Mouse (Mus musculus): ENCODE measurements at regions not wholly inside any gene's neighbourhood (a gene's known extent, or its start where the extent isn't known, plus 50 kb on each side); places are given as distances from the start of the nearest gene placed in this dataset.

DNA sequence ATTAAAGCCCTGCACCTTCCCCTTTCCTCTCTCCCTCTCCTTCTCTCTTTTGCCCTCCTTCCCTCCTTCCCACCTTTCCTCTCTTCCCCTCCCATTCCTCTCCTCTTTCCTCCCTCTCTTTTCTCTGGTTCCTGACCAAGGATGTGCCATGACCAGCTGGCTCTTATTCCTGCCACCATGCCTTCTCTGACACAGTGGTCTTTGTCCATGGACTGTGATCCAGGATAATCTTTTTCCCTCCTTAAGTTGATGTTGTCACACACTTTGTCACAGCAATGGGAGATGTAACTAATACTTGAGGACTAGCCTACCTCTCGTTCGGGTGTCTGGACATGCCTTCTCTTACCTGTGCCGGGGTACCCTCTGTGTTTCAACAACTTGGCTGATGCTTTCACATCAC, 86.4 kb downstream of the Anapc4 start:
- no peaks in the 10 kb centered on the region for H3K27me3 ChIP-seq (replicated peaks)
- no peaks in the 10 kb centered on the region for H3K4me1 ChIP-seq (replicated peaks)
- no peaks in the 10 kb centered on the region for H3K9me3 ChIP-seq
- no peak overlapping the region for H3K9ac ChIP-seq
- no peak overlapping the region for H3K4me2 ChIP-seq (replicated peaks)
- no peak overlapping the region for H3K4me3 ChIP-seq (replicated peaks)
- no peak for ATAC-seq
- H3K36me3 ChIP-seq: no peaks in the 10 kb centered on the region
- no peak overlapping the region for H3K27ac ChIP-seq
- whole genome bisulfite sequencing: 76% methylated on average over 3 of the region's 3 CpGs

DNA sequence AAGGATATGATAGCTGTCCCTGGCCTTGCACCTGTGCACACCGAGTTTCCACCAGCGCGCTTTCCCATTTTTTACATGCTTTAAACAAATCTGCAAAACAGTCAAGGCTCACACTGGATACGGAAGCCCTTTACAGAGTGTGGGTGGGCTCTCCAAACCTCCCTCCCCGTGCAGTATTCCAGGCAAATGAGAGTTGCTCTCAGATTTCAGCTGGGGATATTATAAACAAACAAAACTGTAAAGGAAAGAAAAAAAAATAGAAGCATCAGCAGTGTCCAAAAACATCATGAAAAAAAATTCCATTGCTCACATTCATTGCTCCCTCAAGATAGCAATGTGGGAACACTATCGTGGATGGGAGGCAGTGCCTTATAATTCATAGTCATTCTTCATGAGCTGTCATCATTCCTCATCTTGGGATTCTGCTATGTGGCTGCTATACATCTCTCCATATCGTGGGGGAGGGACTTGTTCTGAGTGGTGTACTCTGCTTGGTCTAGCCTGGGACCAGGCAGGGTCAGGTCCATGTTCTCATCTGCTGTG, 87.0 kb downstream of the Anapc4 start:
- H3K4me1 ChIP-seq (replicated peaks): no peaks in the 10 kb centered on the region
- 44% methylated on average over 7 of the region's 7 CpGs for WGBS
- H3K9me3 ChIP-seq: no peaks in the 10 kb centered on the region
- H3K4me2 ChIP-seq (replicated peaks): no peak overlapping the region
- ATAC-seq: no peak
- H3K4me3 ChIP-seq (replicated peaks): no peak overlapping the region
- H3K27me3 ChIP-seq (replicated peaks): no peaks in the 10 kb centered on the region
- no peaks in the 10 kb centered on the region for H3K36me3 ChIP-seq
- no peak overlapping the region for H3K27ac ChIP-seq
- no peak overlapping the region for H3K9ac ChIP-seq

DNA sequence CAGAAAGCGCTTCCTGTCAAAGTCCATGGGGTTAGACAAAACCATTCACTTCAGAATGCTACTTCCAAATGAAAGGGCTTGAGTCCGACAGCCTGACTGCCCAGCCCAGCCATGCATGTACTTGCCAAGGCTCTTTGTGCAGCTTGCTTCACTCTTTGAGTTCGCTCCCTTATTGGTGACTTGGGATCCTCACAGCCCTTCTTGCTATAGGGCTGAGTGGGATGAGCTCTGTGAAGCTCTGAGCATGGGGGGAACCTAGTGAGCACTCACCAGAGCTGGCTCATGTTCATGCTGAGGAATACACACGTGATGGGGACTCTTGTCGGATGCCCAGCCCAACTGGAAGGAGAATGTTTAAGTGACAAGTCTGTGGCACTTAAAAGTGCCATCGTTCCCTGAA, 91.2 kb downstream of the Anapc4 start:
- Histone ChIP-seq H3K9me3 (no peaks in the 10 kb centered on the region), H3K36me3 (no peaks in the 10 kb centered on the region), H3K9ac (no peak overlapping the region), H3K27me3 (replicated peaks) (no peaks in the 10 kb centered on the region), H3K4me3 (replicated peaks) (no peak overlapping the region), H3K27ac (no peak overlapping the region), H3K4me1 (replicated peaks) (no peaks in the 10 kb centered on the region), H3K4me2 (replicated peaks) (no peak overlapping the region)
- 77% methylated on average over 6 of the region's 6 CpGs for WGBS
- ATAC-seq: no peak

DNA sequence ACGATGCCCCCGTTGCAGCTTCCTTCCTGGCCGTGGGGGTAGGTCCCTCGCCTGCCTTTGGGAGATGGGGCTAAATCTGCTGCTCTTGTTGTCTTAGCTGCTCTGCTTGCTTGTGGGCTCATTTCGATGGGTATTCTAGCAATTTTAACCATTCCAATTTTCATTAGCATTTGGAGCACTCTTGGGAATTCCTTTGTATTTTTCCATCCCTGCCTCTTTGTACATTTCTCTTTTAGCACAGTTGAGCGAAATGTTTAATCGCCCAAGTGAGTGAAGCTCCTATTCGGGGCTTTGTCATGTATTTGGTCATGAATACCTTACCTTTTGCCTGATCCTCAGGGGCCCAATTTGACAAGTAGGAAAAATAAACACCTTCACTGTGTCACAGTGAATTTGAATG, 95.9 kb downstream of the Anapc4 start:
- no peak overlapping the region for H3K4me3 ChIP-seq (replicated peaks)
- WGBS: 82% methylated on average over 8 of the region's 8 CpGs
- no peak overlapping the region for H3K9ac ChIP-seq
- H3K27ac ChIP-seq: no peak overlapping the region
- H3K27me3 ChIP-seq (replicated peaks): no peaks in the 10 kb centered on the region
- H3K36me3 ChIP-seq: no peaks in the 10 kb centered on the region
- no peak for ATAC-seq
- H3K4me2 ChIP-seq (replicated peaks): no peak overlapping the region
- no peaks in the 10 kb centered on the region for H3K4me1 ChIP-seq (replicated peaks)
- H3K9me3 ChIP-seq: no peaks in the 10 kb centered on the region

DNA sequence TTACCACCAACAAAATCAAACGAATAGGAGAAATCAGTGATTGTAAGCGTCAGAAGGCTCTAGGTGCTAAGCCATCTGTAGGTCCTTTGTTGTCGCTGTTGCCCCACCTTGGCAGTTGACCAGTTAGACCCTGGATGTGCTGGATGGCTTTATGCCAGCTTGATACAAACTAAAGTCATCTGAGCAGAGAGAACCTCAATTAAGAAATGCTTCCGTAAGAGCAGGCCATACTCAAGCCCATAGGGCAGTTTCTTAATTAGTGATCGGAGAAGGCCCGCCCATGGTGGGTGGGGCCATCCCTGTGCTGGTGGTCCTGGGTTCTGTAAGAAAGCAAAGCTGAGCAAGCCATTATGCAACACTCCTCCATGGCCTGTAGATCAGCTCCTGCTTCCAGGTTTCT, 99.5 kb downstream of the Anapc4 start:
- Histone ChIP-seq H3K4me2 (replicated peaks) (no peak overlapping the region), H3K36me3 (no peaks in the 10 kb centered on the region), H3K27ac (no peak overlapping the region), H3K4me1 (replicated peaks) (no peaks in the 10 kb centered on the region), H3K9ac (no peak overlapping the region), H3K9me3 (no peaks in the 10 kb centered on the region), H3K4me3 (replicated peaks) (no peak overlapping the region), H3K27me3 (replicated peaks) (no peaks in the 10 kb centered on the region)
- ATAC-seq: no peak
- 89% methylated on average over 6 of the region's 6 CpGs for WGBS

DNA sequence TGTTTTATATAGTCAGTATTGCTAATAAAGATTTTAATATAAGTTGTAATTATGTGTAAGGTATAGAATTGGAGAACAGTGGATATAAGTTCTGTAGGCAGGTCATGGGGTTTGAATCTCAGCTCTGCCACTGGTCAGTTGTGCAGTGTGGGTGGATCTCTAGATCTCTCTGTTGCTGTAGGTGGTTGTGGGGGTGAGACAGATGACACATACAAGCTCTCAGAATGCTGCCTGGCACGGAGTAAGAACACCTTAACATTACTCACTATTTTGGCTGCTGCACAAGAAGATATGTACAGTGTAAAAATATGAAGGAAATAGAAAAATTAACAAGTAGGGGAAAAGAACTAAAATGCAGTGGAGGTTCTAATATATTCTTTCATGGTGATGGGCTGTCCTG, 100.3 kb upstream of the Slc34a2 start:
- H3K4me3 ChIP-seq (replicated peaks): no peak overlapping the region
- H3K36me3 ChIP-seq: no peaks in the 10 kb centered on the region
- no peak overlapping the region for H3K9ac ChIP-seq
- no peaks in the 10 kb centered on the region for H3K4me1 ChIP-seq (replicated peaks)
- H3K27me3 ChIP-seq (replicated peaks): no peaks in the 10 kb centered on the region
- no peak overlapping the region for H3K4me2 ChIP-seq (replicated peaks)
- 74% methylated on average over 1 of the region's 1 CpGs for WGBS
- no peak overlapping the region for H3K27ac ChIP-seq
- no peak for ATAC-seq
- H3K9me3 ChIP-seq: no peaks in the 10 kb centered on the region

DNA sequence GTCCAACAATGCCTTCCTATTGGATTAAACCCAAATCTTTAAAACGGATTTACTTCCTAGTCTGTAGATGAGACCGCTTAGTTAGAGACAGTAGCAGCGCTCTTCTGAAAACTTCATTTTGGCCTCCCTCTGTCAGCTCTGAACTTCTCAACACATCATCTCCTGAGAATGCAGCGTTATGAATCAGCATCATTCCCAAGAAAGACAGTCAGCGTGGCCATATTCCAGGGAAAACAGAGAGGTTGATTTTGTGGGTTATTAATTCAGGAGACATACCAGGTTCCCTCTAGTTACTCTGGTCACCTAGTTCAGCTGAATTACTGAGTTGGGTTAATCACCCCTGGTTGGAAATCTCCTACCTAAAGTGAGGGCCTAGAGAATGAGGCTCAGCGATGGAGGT, 97.9 kb upstream of the Slc34a2 start:
- ATAC-seq: no peak
- H3K4me1 ChIP-seq (replicated peaks): no peaks in the 10 kb centered on the region
- H3K4me2 ChIP-seq (replicated peaks): no peak overlapping the region
- no peaks in the 10 kb centered on the region for H3K27me3 ChIP-seq (replicated peaks)
- no peaks in the 10 kb centered on the region for H3K36me3 ChIP-seq
- H3K9me3 ChIP-seq: no peaks in the 10 kb centered on the region
- H3K27ac ChIP-seq: no peak overlapping the region
- WGBS: 87% methylated on average over 6 of the region's 6 CpGs
- no peak overlapping the region for H3K4me3 ChIP-seq (replicated peaks)
- no peak overlapping the region for H3K9ac ChIP-seq

DNA sequence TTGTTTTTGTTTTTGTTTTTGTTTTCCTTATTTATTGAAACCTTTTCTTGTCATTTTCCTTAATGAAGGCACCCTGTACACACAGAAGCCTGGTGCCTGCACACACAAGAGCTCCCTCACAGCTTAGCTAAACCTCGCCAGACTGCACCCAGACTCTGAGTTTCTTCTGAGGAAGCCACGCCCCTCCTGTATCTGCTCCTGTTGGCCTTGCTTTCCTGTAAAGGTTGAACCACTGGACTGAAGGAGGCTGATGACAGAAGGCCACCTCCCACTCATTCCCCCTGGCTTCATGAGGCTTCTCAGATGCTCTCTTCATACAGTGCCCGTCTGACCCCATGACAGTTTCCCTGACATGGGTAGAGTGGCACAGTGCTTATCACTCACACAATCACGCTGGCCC, 97.2 kb upstream of the Slc34a2 start:
- Histone ChIP-seq H3K4me1 (replicated peaks) (no peaks in the 10 kb centered on the region), H3K9ac (no peak overlapping the region), H3K4me3 (replicated peaks) (no peak overlapping the region), H3K27ac (no peak overlapping the region), H3K27me3 (replicated peaks) (no peaks in the 10 kb centered on the region), H3K4me2 (replicated peaks) (no peak overlapping the region), H3K36me3 (no peaks in the 10 kb centered on the region), H3K9me3 (no peaks in the 10 kb centered on the region)
- 76% methylated on average over 4 of the region's 4 CpGs for WGBS
- peak; percentile 31; the same call in 1 of the 2 replicates for ATAC-seq

DNA sequence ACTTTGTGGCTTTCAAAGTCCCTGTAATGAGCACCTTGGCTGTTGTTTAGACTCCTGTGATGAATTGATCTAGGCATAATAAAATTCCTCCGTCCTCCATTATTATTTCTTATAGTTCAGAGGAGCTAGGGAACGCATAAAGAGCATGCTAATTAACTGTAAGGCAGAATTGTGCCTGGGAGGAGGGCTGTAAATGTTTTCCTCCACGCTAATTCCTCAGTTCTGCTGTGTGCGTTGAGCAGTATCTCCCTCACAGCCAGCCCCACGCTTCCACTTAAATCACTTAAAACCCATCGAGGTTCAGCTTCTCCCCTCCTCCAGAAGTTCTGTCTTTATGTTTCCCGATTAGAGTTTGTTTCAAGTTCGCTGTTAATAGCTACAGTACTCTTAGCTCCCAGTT, 84.0 kb upstream of the Slc34a2 start:
- ATAC-seq: no peak

DNA sequence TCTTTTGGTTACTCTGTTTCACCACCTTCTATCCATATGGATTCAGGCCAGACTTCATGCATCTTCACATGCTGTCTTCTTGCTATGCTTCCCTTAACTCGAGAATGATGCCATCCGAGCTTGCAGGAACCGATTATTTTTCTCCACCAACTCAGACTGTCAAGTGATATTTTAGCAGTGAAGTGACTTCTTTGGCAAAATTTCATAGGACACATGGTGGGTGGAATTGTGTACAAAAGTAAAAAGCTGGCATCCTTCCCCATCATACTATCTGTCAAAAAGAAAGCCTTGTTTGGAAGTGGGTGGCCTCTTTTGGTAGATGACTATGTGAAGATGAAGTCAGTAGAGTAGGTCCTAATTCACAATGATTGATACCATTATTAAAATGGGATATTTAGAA, 83.2 kb upstream of the Slc34a2 start:
- 88% methylated on average over 3 of the region's 3 CpGs for WGBS
- Histone ChIP-seq H3K27me3 (replicated peaks) (no peaks in the 10 kb centered on the region), H3K27ac (no peak overlapping the region), H3K36me3 (no peaks in the 10 kb centered on the region), H3K4me1 (replicated peaks) (no peaks in the 10 kb centered on the region), H3K4me3 (replicated peaks) (no peak overlapping the region), H3K9me3 (no peaks in the 10 kb centered on the region), H3K9ac (no peak overlapping the region), H3K4me2 (replicated peaks) (no peak overlapping the region)
- ATAC-seq: no peak

More for the DNA sequence above, 84.0 kb upstream of the Slc34a2 start:
- no peak overlapping the region for H3K4me3 ChIP-seq (replicated peaks)
- no peaks in the 10 kb centered on the region for H3K9me3 ChIP-seq
- H3K27ac ChIP-seq: no peak overlapping the region
- no peak overlapping the region for H3K4me2 ChIP-seq (replicated peaks)
- H3K27me3 ChIP-seq (replicated peaks): no peaks in the 10 kb centered on the region
- 59% methylated on average over 8 of the region's 8 CpGs for WGBS
- H3K9ac ChIP-seq: no peak overlapping the region
- H3K36me3 ChIP-seq: no peaks in the 10 kb centered on the region
- H3K4me1 ChIP-seq (replicated peaks): no peaks in the 10 kb centered on the region

DNA sequence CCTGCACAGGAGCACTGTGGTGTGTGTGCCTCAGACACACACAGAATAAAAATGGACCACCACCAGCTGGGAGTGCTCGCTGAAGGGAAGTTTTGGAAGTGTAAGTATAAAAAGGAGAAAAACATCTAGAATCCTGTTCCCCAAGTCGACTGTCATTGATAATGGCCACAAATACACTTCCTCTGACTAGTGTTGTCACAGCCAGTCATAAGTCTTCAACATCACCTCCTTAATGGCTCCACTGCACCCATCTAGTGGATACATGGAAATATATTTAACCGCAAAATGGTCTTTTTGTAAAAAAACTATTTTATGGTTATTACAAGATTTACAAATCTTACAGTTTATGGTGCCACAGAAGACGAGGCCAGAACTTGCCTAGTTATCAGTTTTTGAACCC, 73.7 kb upstream of the Slc34a2 start:
- Histone ChIP-seq H3K4me2 (replicated peaks) (no peak overlapping the region), H3K9me3 (no peaks in the 10 kb centered on the region), H3K4me3 (replicated peaks) (no peak overlapping the region), H3K4me1 (replicated peaks) (no peaks in the 10 kb centered on the region), H3K27ac (no peak overlapping the region), H3K36me3 (no peaks in the 10 kb centered on the region), H3K9ac (no peak overlapping the region), H3K27me3 (replicated peaks) (no peaks in the 10 kb centered on the region)
- 71% methylated on average over 4 of the region's 4 CpGs for WGBS
- no peak for ATAC-seq

DNA sequence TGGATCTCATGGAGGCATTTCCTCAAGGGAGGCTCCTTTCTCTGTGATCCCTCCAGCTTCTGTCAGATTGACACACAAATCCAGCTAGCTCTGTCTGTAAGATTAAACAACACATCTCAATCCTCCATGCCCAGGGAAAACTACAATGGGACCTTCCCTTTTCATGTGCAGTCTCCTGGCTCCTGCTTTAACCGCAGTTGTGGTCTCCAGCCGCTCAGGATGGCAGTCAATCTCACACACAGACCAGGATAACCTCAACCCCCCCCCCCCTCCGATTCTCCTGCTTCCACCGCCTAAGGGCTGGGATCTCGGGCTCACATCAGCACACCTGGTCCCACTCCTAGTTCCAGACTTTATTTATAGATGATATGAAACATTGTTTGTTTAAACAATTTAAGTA, 66.1 kb upstream of the Slc34a2 start:
- Histone ChIP-seq H3K27me3 (replicated peaks) (no peaks in the 10 kb centered on the region), H3K4me3 (replicated peaks) (no peak overlapping the region), H3K9me3 (no peaks in the 10 kb centered on the region), H3K4me1 (replicated peaks) (no peaks in the 10 kb centered on the region), H3K36me3 (no peaks in the 10 kb centered on the region), H3K9ac (no peak overlapping the region), H3K27ac (no peak overlapping the region), H3K4me2 (replicated peaks) (no peak overlapping the region)
- 41% methylated on average over 5 of the region's 5 CpGs for WGBS
- no peak for ATAC-seq

DNA sequence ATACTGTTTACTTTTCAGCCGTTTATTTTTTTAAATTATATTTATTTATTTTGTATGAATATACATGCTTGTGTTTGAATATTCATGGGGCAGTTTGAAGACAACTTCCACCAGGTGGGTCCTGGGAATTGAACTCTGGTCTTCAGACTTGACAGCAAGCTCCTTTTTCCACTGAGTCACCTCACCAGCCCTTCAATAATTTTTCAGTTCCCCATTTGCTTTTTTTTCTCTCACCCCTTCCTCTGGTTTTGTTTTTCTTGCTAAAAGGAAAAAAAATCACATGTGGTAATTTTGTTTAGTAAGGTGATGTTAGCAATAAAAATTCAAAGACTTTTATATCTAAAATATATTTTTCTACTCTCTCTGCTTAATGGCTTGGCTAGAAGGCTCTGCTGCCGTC, 64.9 kb upstream of the Slc34a2 start:
- WGBS: 77% methylated on average over 2 of the region's 2 CpGs
- no peak for ATAC-seq

More for the DNA sequence above, 64.9 kb upstream of the Slc34a2 start:
- Histone ChIP-seq H3K4me1 (replicated peaks) (no peaks in the 10 kb centered on the region), H3K9me3 (no peaks in the 10 kb centered on the region), H3K36me3 (no peaks in the 10 kb centered on the region), H3K27me3 (replicated peaks) (no peaks in the 10 kb centered on the region), H3K4me2 (replicated peaks) (no peak overlapping the region), H3K27ac (no peak overlapping the region), H3K4me3 (replicated peaks) (no peak overlapping the region), H3K9ac (no peak overlapping the region)

All from intestine, embryonic 15.5 days (tissue).